Mouse (Mus musculus) layer of hippocampus, postnatal 14 days (tissue): ENCODE results near the gene Cldn19. TPM values are rescaled to one million over a fixed set of nuclear protein-coding genes. Genes with fewer than 3 reads are reported as not detected.

Experiments
- DNase-seq, 2 experiments: peaks; one replicate each; pipeline ENCODE4 v3.0.0; 2021 to 2022; ENCODE audit warnings: low spot score in 2 of 2, mixed read lengths in 1 of 2
- total RNA-seq, 2 experiments: library from RNA; stranded (reverse); gene quantifications; 2 replicates each; pipeline ENCODE4 v1.2.3; 2021

Cldn19 gene
- total RNA-seq, 2 experiments from 2014 or later = 0.79 to 1.9 TPM

GRCm38 (mm10) chr4:119297361-119297760, 42.1 kb downstream of the Cldn19 start:
- DNase-seq = no peak

- DNase-seq = no peak
Measured at GRCm38 (mm10) chr4:119300761-119301160, 45.5 kb downstream of the Cldn19 start.

GRCm38 (mm10) chr4:119301777-119302176, 46.6 kb downstream of the Cldn19 start:
- no peak for DNase-seq

DNA sequence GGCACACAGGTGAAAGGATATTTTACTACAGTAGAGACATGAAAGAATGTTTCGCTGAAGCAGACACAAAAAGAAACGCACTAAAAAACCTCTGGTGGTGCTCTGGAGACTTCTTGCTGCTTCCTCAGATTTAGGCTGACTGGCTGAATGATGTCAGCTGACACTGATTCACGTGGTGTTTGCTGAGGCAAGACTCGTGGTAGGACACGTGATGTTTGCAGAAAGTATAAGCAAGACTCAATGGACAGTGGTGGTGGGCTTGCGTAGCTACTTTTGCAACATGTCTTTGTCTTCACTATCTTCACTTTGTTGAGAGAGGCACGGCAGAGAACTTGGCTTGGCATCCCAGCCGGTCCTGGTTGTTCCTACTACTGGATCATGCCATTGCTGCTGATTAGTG, 48.1 kb downstream of the Cldn19 start:
- no peak for DNase-seq

- no peak for DNase-seq
Measured at GRCm38 (mm10) chr4:119305418-119305817, 50.2 kb downstream of the Cldn19 start.

Other genes with a start within 250 kb of the Cldn19 start
- 100 to 1,000 TPM in 1 of 2 experiments, 10 to 100 TPM in 1; 89.7 to 110 TPM for gene Slc2a1, start 146.7 kb upstream of the Cldn19 start, total RNA-seq
- 10 to 100 TPM in 1 of 2 experiments, 1 to 10 TPM in 1; 7.3 to 11.0 TPM for gene Zfp691, start 81.2 kb upstream of the Cldn19 start, total RNA-seq
- gene Ermap, start 65.4 kb upstream of the Cldn19 start, total RNA-seq = under 1 TPM; 0.28 to 0.31 TPM
- gene Svbp, start 60.1 kb upstream of the Cldn19 start, total RNA-seq = 10 to 100 TPM; 21.1 to 25.3 TPM
- gene Tmem269, start 37.2 kb upstream of the Cldn19 start, total RNA-seq = under 1 TPM; 0.30 to 0.45 TPM
- gene AU022252, start 22.7 kb upstream of the Cldn19 start, total RNA-seq = 10 to 100 TPM; 32.4 to 33.2 TPM
- 1 to 10 TPM; 9.4 to 9.5 TPM for gene P3h1, start 22.5 kb upstream of the Cldn19 start, total RNA-seq
- gene Ybx1, start 39.2 kb downstream of the Cldn19 start, total RNA-seq = 100 to 1,000 TPM; 465 to 518 TPM
- 10 to 100 TPM; 19.9 to 20.7 TPM for gene Ppih, start 65.1 kb downstream of the Cldn19 start, total RNA-seq
- 10 to 100 TPM; 22.0 to 23.4 TPM for gene Ccdc30, start 160.1 kb downstream of the Cldn19 start, total RNA-seq
- gene Ppcs, start 167.0 kb downstream of the Cldn19 start, total RNA-seq = 1 to 10 TPM; 4.6 to 6.8 TPM
- gene Zmynd12, start 167.4 kb downstream of the Cldn19 start, total RNA-seq = under 1 TPM; 0.51 to 0.69 TPM
- 10 to 100 TPM; 19.5 to 21.4 TPM for gene Rimkla, start 237.2 kb downstream of the Cldn19 start, total RNA-seq